Mouse (Mus musculus) midbrain, embryonic 16.5 days (tissue): ENCODE data around the gene Oxsr1. TPM values are rescaled to one million over a fixed set of nuclear protein-coding genes. Genes with fewer than 3 reads are reported as not detected.

Experiments used
- ATAC-seq: fragments of 200-750 bp; cut with Nextera tagmentation; 2 replicates; pipeline ENCODE4 v1.8.0; 2017; ENCODE audit warnings: moderate TSS enrichment
- H3K27ac ChIP-seq: fragments of 300-500 bp; sonication (generic); 2 replicates; pipeline ENCODE4 v1.5.1; 2014; ENCODE audit warnings: mild to moderate bottlenecking, low read length, mixed read lengths
- H3K27me3 ChIP-seq: fragments of 300-500 bp; sonication (generic); 2 replicates; pipeline ENCODE4 v1.6.1; 2014; ENCODE audit warnings: low read depth, low read length, mixed read lengths; ENCODE audit not compliant: control insufficient read depth, insufficient read depth
- H3K36me3 ChIP-seq: fragments of 300-500 bp; sonication (generic); 2 replicates; pipeline ENCODE4 v1.6.1; 2014; ENCODE audit warnings: mild to moderate bottlenecking, low read length, moderate library complexity, mixed read lengths; ENCODE audit not compliant: control insufficient read depth, insufficient read depth
- H3K4me1 ChIP-seq: fragments of 300-500 bp; sonication (generic); 2 replicates; pipeline ENCODE4 v1.6.1; 2014; ENCODE audit warnings: mild to moderate bottlenecking, low read length, mixed read lengths; ENCODE audit not compliant: control insufficient read depth, insufficient read depth
- H3K4me2 ChIP-seq: fragments of 300-500 bp; sonication (generic); 2 replicates; pipeline ENCODE4 v1.6.1; 2014; ENCODE audit warnings: mild to moderate bottlenecking, low read length, mixed read lengths
- H3K4me3 ChIP-seq: fragments of 300-500 bp; sonication (generic); 2 replicates; pipeline ENCODE4 v1.5.1; 2014; ENCODE audit warnings: low read depth, mild to moderate bottlenecking, low read length, moderate library complexity, mixed read lengths
- H3K9ac ChIP-seq: fragments of 300-500 bp; sonication (generic); 2 replicates; pipeline ENCODE4 v1.6.1; 2014; ENCODE audit warnings: low read depth, low read length, mixed read lengths
- H3K9me3 ChIP-seq: fragments of 300-500 bp; sonication (generic); replicated peaks from 2 replicates; pipeline ENCODE4 v1.6.1; 2014; ENCODE audit warnings: mild to moderate bottlenecking, low read length, mixed read lengths; ENCODE audit not compliant: control insufficient read depth, poor library complexity, severe bottlenecking
- WGBS: fragments of 180-500 bp; shearing (Covaris S2); extraction: QIAGEN DNeasy Blood & Tissue Kit; methylation state at CpG from one replicate; pipeline ENCODE4 v1.1.7; 2014; 5-methylcytosine and 5-hydroxymethylcytosine counted together
- polyA plus RNA-seq: library from polyadenylated mRNA; unstranded; fragments of >200 nt; fragmentation: Nextera tagmentation; extraction: Ambion mirVana; gene quantifications from 2 replicates; pipeline ENCODE4 v1.2.1, GENCODE M21; 2015

Gene Oxsr1
- polyA plus RNA-seq, 1 experiment from 2014 or later = 13.0 TPM

GRCm38 (mm10) chr9:119334324-119334723, 12.1 kb upstream of the Oxsr1 start:
- WGBS = 70% methylated on average over 10 of the region's 10 CpGs
- Histone ChIP-seq H3K27me3 (0 out of 2 replicates have a peak, but pooled peaks cover 5% of the 10 kb centered on the region), H3K27ac (no peak overlapping the region), H3K4me3 (no peak overlapping the region), H3K4me2 (no peak overlapping the region), H3K36me3 (no peaks in the 10 kb centered on the region), H3K9ac (no peak overlapping the region), H3K9me3 (no peaks in the 10 kb centered on the region), H3K4me1 (peaks cover under 1% of the 10 kb centered on the region; the same call in 1 of the 2 replicates)
- ATAC-seq = no peak

- no peaks in the 10 kb centered on the region for H3K9me3 ChIP-seq
- no peak overlapping the region for H3K27ac ChIP-seq
- no peaks in the 10 kb centered on the region for H3K27me3 ChIP-seq
- H3K4me3 ChIP-seq = no peak overlapping the region
- H3K4me2 ChIP-seq = no peak overlapping the region
- no peaks in the 10 kb centered on the region for H3K4me1 ChIP-seq
- no peak for ATAC-seq
- no peaks in the 10 kb centered on the region for H3K36me3 ChIP-seq
- no peak overlapping the region for H3K9ac ChIP-seq
- 89% methylated on average over 15 of the region's 15 CpGs for WGBS
Observed at GRCm38 (mm10) chr9:119330186-119330963, 8.1 kb upstream of the Oxsr1 start.

- Histone ChIP-seq H3K9me3 (no peaks in the 10 kb centered on the region), H3K9ac (no peak overlapping the region), H3K4me3 (no peak overlapping the region), H3K4me1 (no peaks in the 10 kb centered on the region), H3K4me2 (no peak overlapping the region), H3K36me3 (no peaks in the 10 kb centered on the region), H3K27me3 (no peaks in the 10 kb centered on the region), H3K27ac (no peak overlapping the region)
- ATAC-seq = no peak
- WGBS = 89% methylated on average over 3 of the region's 3 CpGs
Observed at GRCm38 (mm10) chr9:119328488-119328887, 6.3 kb upstream of the Oxsr1 start.

- Histone ChIP-seq H3K36me3 (no peaks in the 10 kb centered on the region), H3K4me1 (peaks cover 16% of the 10 kb centered on the region), H3K4me2 (no peak overlapping the region), H3K27ac (no peak overlapping the region), H3K27me3 (no peaks in the 10 kb centered on the region), H3K9me3 (no peaks in the 10 kb centered on the region), H3K9ac (no peak overlapping the region), H3K4me3 (no peak overlapping the region)
- no peak for ATAC-seq
- 85% methylated on average over 1 of the region's 1 CpGs for WGBS
Observed at GRCm38 (mm10) chr9:119324130-119324529, 1.9 kb upstream of the Oxsr1 start.

- H3K4me3 ChIP-seq = peak overlapping the region; percentile 89
- H3K27ac ChIP-seq = peak overlapping the region; percentile 94
- ATAC-seq = peak; percentile 33
- peaks cover 16% of the 10 kb centered on the region for H3K4me1 ChIP-seq
- H3K36me3 ChIP-seq = no peaks in the 10 kb centered on the region
- 4% methylated on average over 9 of the region's 9 CpGs for WGBS
- no peaks in the 10 kb centered on the region for H3K27me3 ChIP-seq
- peak overlapping the region; percentile 62 for H3K4me2 ChIP-seq
- no peaks in the 10 kb centered on the region for H3K9me3 ChIP-seq
- peak overlapping the region; percentile 67 for H3K9ac ChIP-seq
Observed at GRCm38 (mm10) chr9:119323260-119323645, 1.0 kb upstream of the Oxsr1 start.

GRCm38 (mm10) chr9:119321392-119322229, 616 bp downstream of the Oxsr1 start:
- H3K27me3 ChIP-seq = no peaks in the 10 kb centered on the region
- H3K27ac ChIP-seq = peak overlapping the region; percentile 94
- H3K9me3 ChIP-seq = no peaks in the 10 kb centered on the region
- H3K4me3 ChIP-seq = peak overlapping the region; percentile 89
- H3K4me1 ChIP-seq = peaks cover 16% of the 10 kb centered on the region
- WGBS = under 1% methylated on average over 53 of the region's 59 CpGs
- peak overlapping the region; percentile 87 for H3K4me2 ChIP-seq
- ATAC-seq = peak; percentile 51
- H3K36me3 ChIP-seq = no peaks in the 10 kb centered on the region
- peak overlapping the region; percentile 90 for H3K9ac ChIP-seq

- peak overlapping the region; percentile 89 for H3K4me3 ChIP-seq
- no peaks in the 10 kb centered on the region for H3K36me3 ChIP-seq
- no peak overlapping the region for H3K27ac ChIP-seq
- no peak for ATAC-seq
- 8% methylated on average over 7 of the region's 7 CpGs for WGBS
- no peaks in the 10 kb centered on the region for H3K27me3 ChIP-seq
- H3K9me3 ChIP-seq = no peaks in the 10 kb centered on the region
- peak overlapping the region; percentile 87 for H3K4me2 ChIP-seq
- peak overlapping the region; percentile 90 for H3K9ac ChIP-seq
- H3K4me1 ChIP-seq = peaks cover 16% of the 10 kb centered on the region
Observed at GRCm38 (mm10) chr9:119320946-119321345, 1.3 kb downstream of the Oxsr1 start.

GRCm38 (mm10) chr9:119320446-119320845, 1.8 kb downstream of the Oxsr1 start:
- ATAC-seq = no peak
- H3K4me3 ChIP-seq = peak overlapping the region; percentile 89; the same call in 1 of the 2 replicates

GRCm38 (mm10) chr9:119318891-119319290, 3.3 kb downstream of the Oxsr1 start:
- Histone ChIP-seq H3K27me3 (no peaks in the 10 kb centered on the region), H3K9ac (no peak overlapping the region), H3K9me3 (no peaks in the 10 kb centered on the region), H3K4me2 (no peak overlapping the region), H3K27ac (no peak overlapping the region), H3K4me1 (peaks cover 16% of the 10 kb centered on the region), H3K4me3 (no peak overlapping the region), H3K36me3 (no peaks in the 10 kb centered on the region)
- ATAC-seq = no peak
- 100% methylated on average over 1 of the region's 1 CpGs for WGBS

More at GRCm38 (mm10) chr9:119320446-119320845, 1.8 kb downstream of the Oxsr1 start:
- no peaks in the 10 kb centered on the region for H3K27me3 ChIP-seq
- H3K9ac ChIP-seq = peak overlapping the region; percentile 90; the same call in 1 of the 2 replicates
- peaks cover 16% of the 10 kb centered on the region for H3K4me1 ChIP-seq
- 89% methylated on average over 7 of the region's 7 CpGs for WGBS
- no peaks in the 10 kb centered on the region for H3K36me3 ChIP-seq
- peak overlapping the region; percentile 87 for H3K4me2 ChIP-seq
- H3K27ac ChIP-seq = no peak overlapping the region
- no peaks in the 10 kb centered on the region for H3K9me3 ChIP-seq
